Mouse (Mus musculus) E14TG2a.4 (cell line): ENCODE results near the gene Gm2026.
"Not testable (repeated sequence)": the region's sequence is repeated elsewhere in the genome, so short reads cannot be mapped to it uniquely, and the experiment has no call there.

Experiments used
- H3K27me3 ChIP-seq: 2 replicates; pipeline ENCODE4 v1.6.1; 2014; ENCODE audit warnings: low read length, control low read depth; ENCODE audit not compliant: insufficient read depth
- H3K36me3 ChIP-seq: 2 replicates; pipeline ENCODE4 v1.6.1; 2014; ENCODE audit warnings: low read length, control low read depth; ENCODE audit not compliant: insufficient read depth
- H3K4me1 ChIP-seq: replicated peaks from 2 replicates; pipeline ENCODE4 v1.6.1; 2014; ENCODE audit warnings: low read depth, low read length, control low read depth
- H3K4me3 ChIP-seq: replicated peaks from 2 replicates; pipeline ENCODE4 v1.5.1; 2014; ENCODE audit warnings: mild to moderate bottlenecking, low read length
- H3K9me3 ChIP-seq: 2 replicates; pipeline ENCODE4 v1.6.1; 2014; ENCODE audit warnings: low read length, control low read depth

The Gm2026 gene

DNA sequence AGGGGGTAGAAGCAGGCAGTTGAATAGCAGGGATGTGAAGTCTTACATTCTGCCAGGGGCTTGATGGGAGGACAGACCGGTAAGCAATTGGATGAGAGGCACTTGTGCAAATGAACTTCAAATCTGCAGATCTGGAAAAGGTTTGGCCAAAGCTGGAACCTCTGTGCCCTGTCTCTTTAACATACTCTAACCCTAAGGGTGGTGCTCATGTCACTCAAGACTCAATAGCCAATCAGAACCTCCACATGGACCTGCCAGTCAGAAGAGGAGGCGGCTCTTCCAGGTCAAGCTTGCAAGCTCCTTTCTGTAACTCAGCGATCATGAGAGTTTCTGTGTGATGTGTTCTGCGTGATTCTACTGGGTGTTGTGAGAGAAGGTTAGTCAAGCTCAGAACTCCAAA, at the start of gene Gm2026:
TSS of gene Gm2026 (plus strand) at position 301 of the 400 bp plus-strand sequence.
- H3K27me3 ChIP-seq, H3K9me3 ChIP-seq, H3K4me1 ChIP-seq, H3K36me3 ChIP-seq, H3K4me3 ChIP-seq: not testable (repeated sequence)

DNA sequence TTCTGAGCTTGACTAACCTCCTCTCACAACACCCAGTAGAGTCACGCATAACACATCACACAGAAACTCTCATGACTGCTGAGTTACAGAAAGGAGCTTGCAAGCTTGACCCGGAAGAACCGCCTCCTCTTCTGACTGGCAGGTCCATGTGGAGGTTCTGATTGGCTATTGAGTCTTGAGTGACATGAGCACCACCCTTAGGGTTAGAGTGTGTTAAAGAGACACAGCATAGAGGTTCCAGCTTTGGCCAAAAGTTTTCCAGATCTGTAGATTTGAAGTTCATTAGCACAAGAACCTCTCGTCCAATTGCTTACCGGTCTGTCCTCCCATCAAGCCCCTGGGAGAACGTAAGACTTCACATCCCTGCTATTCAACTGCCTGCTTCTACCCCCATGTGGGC, 34.1 kb upstream of the Gm2026 start, which contains the start of gene Zfp966:
TSS of gene Zfp966 (minus strand) at position 101 of the 400 bp plus-strand sequence.
- H3K27me3 ChIP-seq, H3K36me3 ChIP-seq, H3K4me3 ChIP-seq: not testable (repeated sequence)

More for the DNA sequence above, 34.1 kb upstream of the Gm2026 start, which contains the start of gene Zfp966:
- not testable (repeated sequence) for H3K9me3 ChIP-seq, H3K4me1 ChIP-seq
